Mouse (Mus musculus): ENCODE results near the gene Vmn1r24. TPM values are rescaled to one million over a fixed set of nuclear protein-coding genes. Genes with fewer than 3 reads are reported as not detected.

Gene Vmn1r24
- polyA plus RNA-seq (2012; rRNA removed), result not detected in 2 replicates

GRCm38 (mm10) chr6:57961403-57961802 lies at the start of gene Vmn1r24:
Gene Vmn1r24, minus strand, starts transcription at chr6:57961503.

GRCm38 (mm10) chr6:57980710-57981109 lies 19.4 kb upstream of the Vmn1r24 start, which contains the start of gene Vmn1r25:
Gene Vmn1r25, minus strand, starts transcription at chr6:57980810.

GRCm38 (mm10) chr6:57926738-57927137 lies 34.6 kb downstream of the Vmn1r24 start, which contains the start of gene Vmn1r23:
Gene Vmn1r23, minus strand, starts transcription at chr6:57926838.

GRCm38 (mm10) chr6:57907928-57908327 lies 53.4 kb downstream of the Vmn1r24 start, which contains the start of gene Vmn1r22:
Gene Vmn1r22, minus strand, starts transcription at chr6:57908028.

Other genes starting within 250 kb of the Vmn1r24 start
- gene Vopp1, start 136.3 kb downstream of the Vmn1r24 start, polyA plus RNA-seq (2012; rRNA removed), result 20.7 and 23.0 TPM in 2 replicates
- not detected in 2 replicates for gene Vmn1r21, start 111.2 kb downstream of the Vmn1r24 start, polyA plus RNA-seq (2012; rRNA removed)
- not detected in 2 replicates for gene Vmn1r22, start 53.5 kb downstream of the Vmn1r24 start, polyA plus RNA-seq (2012; rRNA removed)
- not detected in 2 replicates for gene Vmn1r23, start 34.7 kb downstream of the Vmn1r24 start, polyA plus RNA-seq (2012; rRNA removed)
- not detected in 2 replicates for gene Vmn1r25, start 19.3 kb upstream of the Vmn1r24 start, polyA plus RNA-seq (2012; rRNA removed)
- gene Vmn1r26, start 53.7 kb upstream of the Vmn1r24 start, polyA plus RNA-seq (2012; rRNA removed), result not detected in 2 replicates

Data from ovary, adult 2 months (tissue).